Mouse (Mus musculus): ENCODE measurements around the gene Fbxw27.
"Not testable (repeated sequence)": the region's sequence is repeated elsewhere in the genome, so short reads cannot be mapped to it uniquely, and the experiment has no call there.

Gene Fbxw27

DNA sequence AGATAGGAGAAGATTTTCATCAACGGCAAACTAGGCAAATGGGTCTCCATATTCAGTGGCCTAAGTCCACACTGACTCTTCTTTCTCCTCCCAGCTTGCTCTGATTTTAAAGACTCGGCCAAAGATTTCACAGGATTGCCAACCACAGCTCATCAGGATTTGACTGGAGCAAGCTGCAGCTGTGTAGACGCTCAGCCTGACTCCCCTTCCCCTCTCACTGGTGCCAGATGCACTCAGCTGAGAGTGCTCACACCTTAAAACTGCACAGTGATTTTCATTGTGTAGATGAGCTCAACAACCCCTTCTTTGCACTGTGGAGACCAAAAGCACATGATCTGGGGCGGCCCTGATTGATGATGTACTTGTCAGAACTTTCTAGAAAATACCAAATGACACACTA lies at the start of gene Fbxw27:
Gene Fbxw27, minus strand, starts transcription at position 101 of the 400 bp plus-strand sequence.
- H3K36me3 ChIP-seq (ENCODE audit: insufficient read depth, low read length); H3K27me3 ChIP-seq (ENCODE audit: insufficient read depth, low read length); H3K4me3 ChIP-seq (replicated peaks; ENCODE audit: low read length); H3K9me3 ChIP-seq (ENCODE audit: low read length); H3K4me1 ChIP-seq (replicated peaks; ENCODE audit: low read depth, low read length): not testable (repeated sequence)

- Histone ChIP-seq H3K9me3 (ENCODE audit: low read length) (no peaks in the 10 kb centered on the region), H3K36me3 (ENCODE audit: insufficient read depth, low read length) (peaks cover 30% of the 10 kb centered on the region), H3K4me1 (replicated peaks; ENCODE audit: low read depth, low read length) (peaks cover 7% of the 10 kb centered on the region), H3K27me3 (ENCODE audit: insufficient read depth, low read length) (no peaks in the 10 kb centered on the region), H3K4me3 (replicated peaks; ENCODE audit: low read length) (peak overlapping the region; percentile 90)
- no peak for TF ChIP-seq POU5F1 (IDR thresholded peaks at IDR 0.05; ENCODE audit: borderline replicate concordance, low read length)
- no peak for TF ChIP-seq NANOG (IDR thresholded peaks at IDR 0.05; ENCODE audit: borderline replicate concordance, low read length)
- TF ChIP-seq CTCF (conservative IDR thresholded peaks at IDR 0.05; ENCODE audit: low read length) = no peak
Observed at GRCm38 (mm10) chr9:109833088-109833412, 42.6 kb upstream of the Fbxw27 start.

DNA sequence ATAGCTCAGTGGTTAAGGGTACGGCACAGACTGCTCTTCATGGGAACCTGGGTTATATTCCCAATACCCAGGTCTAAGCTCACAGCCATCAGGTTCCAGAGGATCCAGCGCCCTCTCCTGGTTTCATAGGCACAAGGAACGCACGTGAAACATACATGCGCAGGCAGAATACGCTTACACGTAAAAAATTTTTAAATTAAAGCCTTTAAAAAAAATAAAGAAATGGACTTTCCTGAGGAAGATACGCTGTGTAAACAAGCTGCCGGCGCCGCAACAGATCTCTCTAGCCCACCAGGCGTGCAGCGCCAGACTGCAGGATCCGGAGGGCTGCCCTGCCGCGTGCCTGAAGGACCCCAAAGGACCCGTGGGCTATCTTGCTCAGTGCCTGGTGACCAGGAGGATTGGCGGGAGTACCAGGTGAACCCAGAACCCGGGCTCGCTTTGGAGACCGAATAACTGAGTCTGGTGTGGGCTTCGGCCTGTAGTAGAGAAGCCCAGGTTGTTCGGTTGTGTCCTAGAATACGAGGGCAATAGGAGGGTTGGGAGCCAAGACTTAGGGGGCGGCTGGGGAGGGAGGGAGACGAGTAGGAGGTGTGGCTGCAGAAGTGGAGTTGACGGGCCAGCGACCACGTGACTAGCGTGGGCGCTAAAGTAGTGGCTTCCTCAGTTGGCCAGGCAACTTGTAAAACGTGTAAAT lies 42.1 kb upstream of the Fbxw27 start, which contains the start of gene Nme6:
Gene Nme6, plus strand, starts transcription at position 359 of the 697 bp plus-strand sequence.
- TF ChIP-seq POU5F1 (IDR thresholded peaks at IDR 0.05; ENCODE audit: borderline replicate concordance, low read length) = no peak
- TF ChIP-seq CTCF (conservative IDR thresholded peaks at IDR 0.05; ENCODE audit: low read length) = peak; percentile 64
- peaks cover 30% of the 10 kb centered on the region for H3K36me3 ChIP-seq (ENCODE audit: insufficient read depth, low read length)
- H3K9me3 ChIP-seq (ENCODE audit: low read length) = no peaks in the 10 kb centered on the region
- peaks cover 7% of the 10 kb centered on the region for H3K4me1 ChIP-seq (replicated peaks; ENCODE audit: low read depth, low read length)
- H3K27me3 ChIP-seq (ENCODE audit: insufficient read depth, low read length) = no peaks in the 10 kb centered on the region
- peak within 1 kb of the TSS; percentile 90 for H3K4me3 ChIP-seq (replicated peaks; ENCODE audit: low read length)

- Histone ChIP-seq H3K9me3 (ENCODE audit: low read length) (no peaks in the 10 kb centered on the region), H3K4me3 (replicated peaks; ENCODE audit: low read length) (no peak overlapping the region), H3K36me3 (ENCODE audit: insufficient read depth, low read length) (peaks cover 5% of the 10 kb centered on the region), H3K4me1 (replicated peaks; ENCODE audit: low read depth, low read length) (no peaks in the 10 kb centered on the region), H3K27me3 (ENCODE audit: insufficient read depth, low read length) (no peaks in the 10 kb centered on the region)
- no peak for TF ChIP-seq POU5F1 (IDR thresholded peaks at IDR 0.05; ENCODE audit: borderline replicate concordance, low read length)
Observed at GRCm38 (mm10) chr9:109826181-109826580, 35.7 kb upstream of the Fbxw27 start.

GRCm38 (mm10) chr9:109825739-109826138 lies 35.3 kb upstream of the Fbxw27 start:
- peaks cover 5% of the 10 kb centered on the region for H3K36me3 ChIP-seq (ENCODE audit: insufficient read depth, low read length)
- no peaks in the 10 kb centered on the region for H3K4me1 ChIP-seq (replicated peaks; ENCODE audit: low read depth, low read length)
- TF ChIP-seq CTCF (conservative IDR thresholded peaks at IDR 0.05; ENCODE audit: low read length) (no peak), POU5F1 (IDR thresholded peaks at IDR 0.05; ENCODE audit: borderline replicate concordance, low read length) (no peak), NANOG (IDR thresholded peaks at IDR 0.05; ENCODE audit: borderline replicate concordance, low read length) (no peak)
- H3K9me3 ChIP-seq (ENCODE audit: low read length) = no peaks in the 10 kb centered on the region
- no peaks in the 10 kb centered on the region for H3K27me3 ChIP-seq (ENCODE audit: insufficient read depth, low read length)
- H3K4me3 ChIP-seq (replicated peaks; ENCODE audit: low read length) = no peak overlapping the region

DNA sequence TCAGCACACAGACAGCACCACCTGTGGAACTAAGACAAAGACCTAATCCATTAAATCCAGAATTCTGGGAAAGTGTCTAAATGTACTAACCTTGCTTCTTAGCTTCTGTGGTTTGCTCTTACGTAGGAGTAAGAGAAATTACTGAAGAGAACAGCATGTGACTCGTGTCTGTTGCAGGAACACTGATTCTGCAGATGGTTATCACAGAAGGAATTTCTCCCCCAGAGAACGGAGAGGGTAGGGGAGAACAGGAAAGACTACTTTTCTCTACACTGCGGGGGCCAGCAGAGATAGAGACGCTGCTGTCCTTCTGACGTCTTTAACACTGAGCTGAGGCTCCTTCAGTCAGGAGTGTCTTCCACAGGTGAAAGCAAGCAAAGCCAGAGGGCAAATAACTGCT lies 25.9 kb upstream of the Fbxw27 start:
- H3K9me3 ChIP-seq (ENCODE audit: low read length) = no peaks in the 10 kb centered on the region
- H3K4me3 ChIP-seq (replicated peaks; ENCODE audit: low read length) = no peak overlapping the region
- no peaks in the 10 kb centered on the region for H3K36me3 ChIP-seq (ENCODE audit: insufficient read depth, low read length)
- no peaks in the 10 kb centered on the region for H3K4me1 ChIP-seq (replicated peaks; ENCODE audit: low read depth, low read length)
- H3K27me3 ChIP-seq (ENCODE audit: insufficient read depth, low read length) = no peaks in the 10 kb centered on the region
- TF ChIP-seq CTCF (conservative IDR thresholded peaks at IDR 0.05; ENCODE audit: low read length) (no peak), POU5F1 (IDR thresholded peaks at IDR 0.05; ENCODE audit: borderline replicate concordance, low read length) (no peak), NANOG (IDR thresholded peaks at IDR 0.05; ENCODE audit: borderline replicate concordance, low read length) (no peak)

DNA sequence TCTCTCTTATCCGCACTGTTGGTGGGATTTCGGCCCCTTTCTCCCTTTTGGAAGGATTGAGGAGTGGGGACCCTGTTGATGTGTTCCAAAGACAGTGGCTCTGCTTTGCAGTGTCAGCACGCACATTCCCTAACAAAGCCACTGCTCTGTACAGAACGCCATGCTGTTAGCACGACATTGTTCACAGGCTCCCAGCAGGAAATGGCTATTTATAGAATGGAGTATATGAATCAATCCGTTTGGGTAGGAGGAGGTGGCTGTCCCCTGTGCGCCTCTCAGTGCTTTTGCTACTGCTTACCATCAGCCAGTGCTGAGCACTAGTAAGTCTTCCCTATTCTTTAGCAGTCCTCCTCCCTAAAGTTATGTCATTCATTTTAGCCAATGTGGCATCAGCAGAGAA lies 23.0 kb upstream of the Fbxw27 start:
- TF ChIP-seq CTCF (conservative IDR thresholded peaks at IDR 0.05; ENCODE audit: low read length) = no peak
- no peak for TF ChIP-seq NANOG (IDR thresholded peaks at IDR 0.05; ENCODE audit: borderline replicate concordance, low read length)
- TF ChIP-seq POU5F1 (IDR thresholded peaks at IDR 0.05; ENCODE audit: borderline replicate concordance, low read length) = no peak
- no peaks in the 10 kb centered on the region for H3K36me3 ChIP-seq (ENCODE audit: insufficient read depth, low read length)
- H3K27me3 ChIP-seq (ENCODE audit: insufficient read depth, low read length) = no peaks in the 10 kb centered on the region
- no peaks in the 10 kb centered on the region for H3K9me3 ChIP-seq (ENCODE audit: low read length)
- H3K4me1 ChIP-seq (replicated peaks; ENCODE audit: low read depth, low read length) = no peaks in the 10 kb centered on the region; the same call in 1 of the 2 replicates
- H3K4me3 ChIP-seq (replicated peaks; ENCODE audit: low read length) = no peak overlapping the region

DNA sequence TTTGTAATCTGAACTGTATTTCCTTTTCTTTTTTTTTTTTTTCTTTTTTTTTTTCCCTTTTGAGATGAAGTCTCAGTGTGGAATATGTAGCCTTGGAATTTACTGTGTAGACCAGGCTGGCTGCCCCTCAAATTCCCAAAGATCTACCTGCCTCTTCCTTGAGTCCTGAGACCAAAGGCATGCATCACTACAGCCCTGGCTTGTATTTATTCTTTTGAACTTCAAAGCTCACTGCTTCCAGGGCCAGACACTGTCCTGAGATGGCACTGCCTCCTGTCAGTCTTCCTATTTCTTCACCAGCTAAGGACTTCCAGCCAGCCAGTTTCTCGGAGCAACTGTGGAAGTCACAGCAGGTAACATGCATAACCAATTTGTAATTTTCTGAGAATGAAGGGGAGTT lies 21.5 kb upstream of the Fbxw27 start, which contains the start of gene Spink8:
Gene Spink8, plus strand, starts transcription at position 301 of the 400 bp plus-strand sequence.
- Histone ChIP-seq H3K36me3 (ENCODE audit: insufficient read depth, low read length) (no peaks in the 10 kb centered on the region), H3K4me1 (replicated peaks; ENCODE audit: low read depth, low read length) (no peaks in the 10 kb centered on the region; the same call in 1 of the 2 replicates), H3K27me3 (ENCODE audit: insufficient read depth, low read length) (no peaks in the 10 kb centered on the region), H3K4me3 (replicated peaks; ENCODE audit: low read length) (no peak within 1 kb of the TSS), H3K9me3 (ENCODE audit: low read length) (no peaks in the 10 kb centered on the region)
- TF ChIP-seq POU5F1 (IDR thresholded peaks at IDR 0.05; ENCODE audit: borderline replicate concordance, low read length) = no peak
- TF ChIP-seq NANOG (IDR thresholded peaks at IDR 0.05; ENCODE audit: borderline replicate concordance, low read length) = no peak
- TF ChIP-seq CTCF (conservative IDR thresholded peaks at IDR 0.05; ENCODE audit: low read length) = no peak

GRCm38 (mm10) chr9:109807898-109808297 lies 17.4 kb upstream of the Fbxw27 start:
- TF ChIP-seq POU5F1 (IDR thresholded peaks at IDR 0.05; ENCODE audit: borderline replicate concordance, low read length) (no peak), CTCF (conservative IDR thresholded peaks at IDR 0.05; ENCODE audit: low read length) (no peak), NANOG (IDR thresholded peaks at IDR 0.05; ENCODE audit: borderline replicate concordance, low read length) (no peak)
- Histone ChIP-seq H3K9me3 (ENCODE audit: low read length) (peaks cover 19% of the 10 kb centered on the region), H3K36me3 (ENCODE audit: insufficient read depth, low read length) (no peaks in the 10 kb centered on the region), H3K4me1 (replicated peaks; ENCODE audit: low read depth, low read length) (no peaks in the 10 kb centered on the region; the same call in 1 of the 2 replicates), H3K4me3 (replicated peaks; ENCODE audit: low read length) (no peak overlapping the region), H3K27me3 (ENCODE audit: insufficient read depth, low read length) (no peaks in the 10 kb centered on the region)
